Mouse (Mus musculus) liver, embryonic 14.5 days (tissue): ENCODE measurements around the gene Hmgn3. TPM values are rescaled to one million over a fixed set of nuclear protein-coding genes. Genes with fewer than 3 reads are reported as not detected.

ENCODE experiments used
- ATAC-seq: fragments of 200-750 bp; cut with Nextera tagmentation; 2 replicates; pipeline ENCODE4 v1.8.0; 2017; ENCODE audit warnings: moderate number of reproducible peaks, mild to moderate bottlenecking, moderate library complexity; ENCODE audit not compliant: insufficient read depth
- DNase-seq, 3 experiments: peaks; one replicate each; pipeline ENCODE4 v3.0.0-alpha.2; 2012 to 2013; ENCODE audit warnings: low read depth in 3 of 3, low spot score in 3 of 3
- H3K27ac ChIP-seq: fragments of 300-500 bp; sonication (generic); 2 replicates; pipeline ENCODE4 v1.5.1; 2014; ENCODE audit warnings: moderate library complexity, mild to moderate bottlenecking, control low read depth, inconsistent platforms
- H3K27me3 ChIP-seq: fragments of 300-500 bp; sonication (generic); 2 replicates; pipeline ENCODE4 v1.6.1; 2014; ENCODE audit warnings: mild to moderate bottlenecking, low read length, moderate library complexity; ENCODE audit not compliant: control insufficient read depth, insufficient read depth
- H3K36me3 ChIP-seq: fragments of 300-500 bp; sonication (generic); replicated peaks from 2 replicates; pipeline ENCODE4 v1.6.1; 2014; ENCODE audit warnings: low read depth; ENCODE audit not compliant: control insufficient read depth, insufficient read depth
- H3K4me1 ChIP-seq, 2 experiments: fragments of 200-500 bp in 1 of 2; fragments of 300-500 bp in 1 of 2; sonication (generic) in 1 of 2; replicated peaks; 2 replicates each; pipeline ENCODE4 v1.6.1; 2012 to 2014; ENCODE audit warnings: antibody characterized with exemption in 1 of 2, inconsistent platforms in 1 of 2, low read length in 1 of 2; ENCODE audit not compliant: control insufficient read depth in 2 of 2, insufficient read depth in 2 of 2
- H3K4me2 ChIP-seq: fragments of 300-500 bp; sonication (generic); 2 replicates; pipeline ENCODE4 v1.6.1; 2014; ENCODE audit warnings: low read depth, mild to moderate bottlenecking, control low read depth, moderate library complexity
- H3K4me3 ChIP-seq, 2 experiments: fragments of 200-500 bp in 1 of 2; fragments of 300-500 bp in 1 of 2; sonication (generic) in 1 of 2; 2 replicates each; pipeline ENCODE4 v1.5.1; 2012 to 2014; ENCODE audit warnings: low read depth in 2 of 2, low read length in 2 of 2, mild to moderate bottlenecking in 2 of 2, control low read depth in 1 of 2, inconsistent platforms in 1 of 2, moderate library complexity in 1 of 2; ENCODE audit not compliant: insufficient read depth in 1 of 2
- H3K9ac ChIP-seq: fragments of 300-500 bp; sonication (generic); replicated peaks from 2 replicates; pipeline ENCODE4 v1.6.1; 2014; ENCODE audit warnings: mild to moderate bottlenecking, control low read depth, moderate library complexity
- H3K9me3 ChIP-seq: fragments of 300-500 bp; sonication (generic); 2 replicates; pipeline ENCODE4 v1.6.1; 2016; ENCODE audit warnings: low read length, mixed read lengths; ENCODE audit not compliant: control insufficient read depth
- CTCF ChIP-seq: IDR thresholded peaks from 2 replicates; pipeline ENCODE4 v1.5.1; 2016; ENCODE audit warnings: antibody characterized with exemption, low read depth, control low read depth
- EP300 ChIP-seq: IDR thresholded peaks from 2 replicates; pipeline ENCODE4 v1.6.1; 2016; ENCODE audit warnings: antibody characterized with exemption, low read depth
- WGBS: fragments of 180-500 bp; shearing (Covaris S2); extraction: QIAGEN DNeasy Blood & Tissue Kit; methylation state at CpG from one replicate; pipeline ENCODE4 v1.1.7; 2014; ENCODE audit not compliant: insufficient replicate concordance; 5-methylcytosine and 5-hydroxymethylcytosine counted together
- polyA plus RNA-seq, 2 experiments: library from polyadenylated mRNA; depleted of rRNA in 1 of 2; stranded (reverse) in 1 of 2; unstranded in 1 of 2; fragments of >200 nt; fragmentation: Nextera tagmentation in 1 of 2; extraction: Ambion mirVana in 1 of 2; gene quantifications; 2 replicates each; pipeline versions ENCODE4 v1.2.1 to v1.2.3; 2012 to 2014

Hmgn3 gene
- polyA plus RNA-seq, 2 experiments = 2.2 to 3.1 TPM

- no peak for TF ChIP-seq CTCF
- TF ChIP-seq EP300 = no peak
Observed at GRCm38 (mm10) chr9:83116774-83117474, 29.6 kb downstream of the Hmgn3 start.

GRCm38 (mm10) chr9:83115676-83116075 lies 30.8 kb downstream of the Hmgn3 start:
- H3K27me3 ChIP-seq = no peaks in the 10 kb centered on the region

More at GRCm38 (mm10) chr9:83116774-83117474, 29.6 kb downstream of the Hmgn3 start:
- no peak for ATAC-seq
- Histone ChIP-seq H3K27ac (no peak overlapping the region), H3K9ac (no peak overlapping the region), H3K4me3 (no peak overlapping the region), H3K4me2 (no peak overlapping the region), H3K27me3 (no peaks in the 10 kb centered on the region), H3K36me3 (no peaks in the 10 kb centered on the region), H3K4me1 (no peaks in the 10 kb centered on the region), H3K9me3 (no peaks in the 10 kb centered on the region)
- 74% methylated on average over 15 of the region's 15 CpGs for WGBS
- DNase-seq = no peak

GRCm38 (mm10) chr9:83113800-83114217 lies 32.7 kb downstream of the Hmgn3 start:
- H3K4me3 ChIP-seq = no peak overlapping the region
- 62% methylated on average over 10 of the region's 10 CpGs for WGBS

More at GRCm38 (mm10) chr9:83115676-83116075, 30.8 kb downstream of the Hmgn3 start:
- WGBS = 50% methylated on average over 2 of the region's 2 CpGs
- H3K9me3 ChIP-seq = no peaks in the 10 kb centered on the region
- no peaks in the 10 kb centered on the region for H3K36me3 ChIP-seq
- DNase-seq (no peak), ATAC-seq (no peak)
- H3K4me2 ChIP-seq = no peak overlapping the region
- H3K27ac ChIP-seq = no peak overlapping the region
- H3K4me1 ChIP-seq = no peaks in the 10 kb centered on the region
- H3K9ac ChIP-seq = no peak overlapping the region
- H3K4me3 ChIP-seq = no peak overlapping the region
- TF ChIP-seq CTCF (no peak), EP300 (no peak)

GRCm38 (mm10) chr9:83112305-83112768 lies 34.1 kb downstream of the Hmgn3 start:
- Histone ChIP-seq H3K9me3 (no peaks in the 10 kb centered on the region), H3K9ac (no peak overlapping the region), H3K4me3 (no peak overlapping the region), H3K27ac (no peak overlapping the region), H3K4me2 (no peak overlapping the region), H3K36me3 (no peaks in the 10 kb centered on the region), H3K4me1 (no peaks in the 10 kb centered on the region), H3K27me3 (no peaks in the 10 kb centered on the region)
- ATAC-seq = no peak
- DNase-seq = no peak
- WGBS = 37% methylated on average over 9 of the region's 9 CpGs
- TF ChIP-seq EP300 (no peak), CTCF (no peak)

More at GRCm38 (mm10) chr9:83113800-83114217, 32.7 kb downstream of the Hmgn3 start:
- DNase-seq = no peak
- H3K4me1 ChIP-seq = no peaks in the 10 kb centered on the region
- no peak overlapping the region for H3K27ac ChIP-seq
- no peak overlapping the region for H3K9ac ChIP-seq
- H3K4me2 ChIP-seq = no peak overlapping the region
- no peak for ATAC-seq
- no peaks in the 10 kb centered on the region for H3K9me3 ChIP-seq
- H3K36me3 ChIP-seq = no peaks in the 10 kb centered on the region
- no peaks in the 10 kb centered on the region for H3K27me3 ChIP-seq
- TF ChIP-seq EP300 (no peak), CTCF (no peak)

- H3K4me1 ChIP-seq = no peaks in the 10 kb centered on the region
- H3K4me3 ChIP-seq = no peak overlapping the region
- WGBS = 58% methylated on average over 3 of the region's 3 CpGs
- TF ChIP-seq CTCF (no peak), EP300 (no peak)
- ATAC-seq (no peak), DNase-seq (no peak)
- no peaks in the 10 kb centered on the region for H3K27me3 ChIP-seq
- no peak overlapping the region for H3K4me2 ChIP-seq
- no peak overlapping the region for H3K27ac ChIP-seq
- H3K9me3 ChIP-seq = no peaks in the 10 kb centered on the region
- no peaks in the 10 kb centered on the region for H3K36me3 ChIP-seq
- no peak overlapping the region for H3K9ac ChIP-seq
Observed at GRCm38 (mm10) chr9:83111789-83112188, 34.7 kb downstream of the Hmgn3 start.
